ENCODE assay signal across 10 mouse cellular contexts in genomic region chr15:100972795-100973194, GRCm38 (mm10).
A peak's percentile ranks its signal among the peaks of the same experiment; 100 is the strongest.
DNase-seq lines count a peak whose midpoint lies in the region; ATAC-seq lines count a peak whose summit lies in the region.
"Had no signal": no experiment of that assay in that cellular context is flagged by ENCODE, and none has a peak within 500 bp of the region (broad histone marks: within the 10 kb centered on the region; RNA-seq: fewer than 3 reads in every experiment).

No protein-coding gene starts in this region.

- DNase-seq in kidney, postnatal 4 days: peak; percentile 31 to 49
- DNase-seq in kidney, adult 8-10 months: no peak
- peak; percentile 31 for DNase-seq in embryonic facial prominence, embryonic 10.5 days (ENCODE audit: low spot score)
- DNase-seq in lung, postnatal 4 days: peak; percentile 18 to 36
- no peak for DNase-seq in left cerebral cortex, adult 8-10 months (ENCODE audit: low spot score in 2 of 2)
- DNase-seq: adrenal gland, postnatal 14 days; kidney, adult 11 months had no signal

- H3K4me2 ChIP-seq in forebrain, embryonic 16.5 days (ENCODE audit: low read length): no peak overlapping the region

- H3K36me3 ChIP-seq in embryonic facial prominence, embryonic 10.5 days (replicated peaks): peaks cover 10% of the 10 kb centered on the region
- H3K36me3 ChIP-seq in forebrain, embryonic 16.5 days (ENCODE audit: control insufficient read depth, insufficient read depth): peaks cover 18% of the 10 kb centered on the region

- H3K9me3 ChIP-seq in embryonic facial prominence, embryonic 10.5 days: no peaks in the 10 kb centered on the region
- no peaks in the 10 kb centered on the region for H3K9me3 ChIP-seq in forebrain, embryonic 16.5 days (ENCODE audit: control insufficient read depth, low read length)

- H3K4me1 ChIP-seq in embryonic facial prominence, embryonic 10.5 days: peaks cover 19% of the 10 kb centered on the region
- no peaks in the 10 kb centered on the region for H3K4me1 ChIP-seq in forebrain, embryonic 16.5 days (replicated peaks; ENCODE audit: control insufficient read depth, insufficient read depth, low read length)

- H3K9ac ChIP-seq in forebrain, embryonic 16.5 days (replicated peaks; ENCODE audit: low read depth, low read length): no peak overlapping the region

- no peak overlapping the region for H3K4me3 ChIP-seq in embryonic facial prominence, embryonic 10.5 days
- no peak overlapping the region for H3K4me3 ChIP-seq in forebrain, embryonic 16.5 days (replicated peaks; ENCODE audit: low read length)

- no peak overlapping the region for H3K27ac ChIP-seq in embryonic facial prominence, embryonic 10.5 days (replicated peaks)
- H3K27ac ChIP-seq in forebrain, embryonic 16.5 days (ENCODE audit: low read length): no peak overlapping the region

- WGBS in embryonic facial prominence, embryonic 10.5 days: 40% methylated on average over 11 of the region's 11 CpGs
- WGBS in forebrain, embryonic 16.5 days: 38% methylated on average over 11 of the region's 11 CpGs

- no peaks in the 10 kb centered on the region for H3K27me3 ChIP-seq in embryonic facial prominence, embryonic 10.5 days (replicated peaks; ENCODE audit: low read depth, poor library complexity, severe bottlenecking)
- H3K27me3 ChIP-seq in forebrain, embryonic 16.5 days (replicated peaks; ENCODE audit: control insufficient read depth, insufficient read depth, low read length): no peaks in the 10 kb centered on the region

- ATAC-seq in CD4-positive, CD25-positive, alpha-beta regulatory T cell, adult 4 months: peak; percentile 47
- no peak for ATAC-seq in megakaryocyte-erythroid progenitor cell, adult 5-6 weeks (replicated peaks; ENCODE audit: low FRiP score, low TSS enrichment, poor library complexity, severe bottlenecking)
- no peak for ATAC-seq in forebrain, embryonic 16.5 days

Comparison
In these comparisons a context has a peak if more than half of its experiments do, and no peak if none do; other contexts are left out.
1. DNase-seq: peak in kidney, postnatal 4 days (2 of 2), embryonic facial prominence, embryonic 10.5 days (single experiment) and lung, postnatal 4 days (2 of 2); none in kidney, adult 8-10 months (0 of 2) and left cerebral cortex, adult 8-10 months (0 of 2).